Mouse (Mus musculus) 3134 (cell line): Measurements from ENCODE around the gene Arhgef1.

Experiments
- DNase-seq: peaks from one replicate; pipeline ENCODE4 v3.0.0-alpha.2; 2011; ENCODE audit warnings: low spot score; ENCODE audit not compliant: insufficient read length; ENCODE audit errors: extremely low read depth

Arhgef1 gene

GRCm38 (mm10) chr7:24931651-24932050 lies 28.9 kb downstream of the Arhgef1 start:
- DNase-seq = no peak

GRCm38 (mm10) chr7:24943641-24944040 lies 40.9 kb downstream of the Arhgef1 start:
- no peak for DNase-seq

GRCm38 (mm10) chr7:24944257-24944950 lies 41.7 kb downstream of the Arhgef1 start, which contains the start of gene Gm4881:
TSS of gene Gm4881 (minus strand) at chr7:24944494.
- no peak for DNase-seq

GRCm38 (mm10) chr7:24947316-24948048 lies 44.8 kb downstream of the Arhgef1 start:
- no peak for DNase-seq

- DNase-seq = no peak
Observed at GRCm38 (mm10) chr7:24948774-24949173, 46.1 kb downstream of the Arhgef1 start.

GRCm38 (mm10) chr7:24949958-24950623 lies 47.4 kb downstream of the Arhgef1 start:
- DNase-seq = peak; percentile 37

- no peak for DNase-seq
Observed at GRCm38 (mm10) chr7:24953966-24954365, 51.3 kb downstream of the Arhgef1 start.

GRCm38 (mm10) chr7:24954450-24954849 lies 51.7 kb downstream of the Arhgef1 start:
- DNase-seq = no peak

GRCm38 (mm10) chr7:24955226-24955625 lies 52.5 kb downstream of the Arhgef1 start:
- no peak for DNase-seq

- no peak for DNase-seq
Observed at GRCm38 (mm10) chr7:24964288-24964687, 61.6 kb downstream of the Arhgef1 start.

GRCm38 (mm10) chr7:24964897-24965535 lies 62.3 kb downstream of the Arhgef1 start:
- DNase-seq = no peak

GRCm38 (mm10) chr7:24967966-24968365 lies 65.3 kb downstream of the Arhgef1 start:
- DNase-seq = no peak

- DNase-seq = no peak
Observed at GRCm38 (mm10) chr7:24968463-24968862, 65.8 kb downstream of the Arhgef1 start.

- DNase-seq = no peak
Observed at GRCm38 (mm10) chr7:24969805-24970204, 67.1 kb downstream of the Arhgef1 start.

- no peak for DNase-seq
Observed at GRCm38 (mm10) chr7:24970341-24970740, 67.6 kb downstream of the Arhgef1 start.

- peak; percentile 49 for DNase-seq
Observed at GRCm38 (mm10) chr7:24971261-24971971, 68.7 kb downstream of the Arhgef1 start.

- peak; percentile 88 for DNase-seq
Observed at GRCm38 (mm10) chr7:24971972-24972893, 69.5 kb downstream of the Arhgef1 start, which contains the start of gene Rabac1. TSS of gene Rabac1 (minus strand) at chr7:24972754.

- DNase-seq = no peak
Observed at GRCm38 (mm10) chr7:24973208-24973607, 70.5 kb downstream of the Arhgef1 start.

- no peak for DNase-seq
Observed at GRCm38 (mm10) chr7:24973902-24974301, 71.2 kb downstream of the Arhgef1 start.
